Mouse (Mus musculus) heart, postnatal 0 days (tissue): ENCODE results near the gene C130074G19Rik.

ENCODE experiments used
- CTCF ChIP-seq: IDR thresholded peaks from 2 replicates; pipeline ENCODE4 v1.5.1; 2016; ENCODE audit warnings: antibody characterized with exemption, control low read depth, low read depth
- EP300 ChIP-seq: IDR thresholded peaks from 2 replicates; pipeline ENCODE4 v1.6.1; 2016; ENCODE audit warnings: antibody characterized with exemption, low read depth

DNA sequence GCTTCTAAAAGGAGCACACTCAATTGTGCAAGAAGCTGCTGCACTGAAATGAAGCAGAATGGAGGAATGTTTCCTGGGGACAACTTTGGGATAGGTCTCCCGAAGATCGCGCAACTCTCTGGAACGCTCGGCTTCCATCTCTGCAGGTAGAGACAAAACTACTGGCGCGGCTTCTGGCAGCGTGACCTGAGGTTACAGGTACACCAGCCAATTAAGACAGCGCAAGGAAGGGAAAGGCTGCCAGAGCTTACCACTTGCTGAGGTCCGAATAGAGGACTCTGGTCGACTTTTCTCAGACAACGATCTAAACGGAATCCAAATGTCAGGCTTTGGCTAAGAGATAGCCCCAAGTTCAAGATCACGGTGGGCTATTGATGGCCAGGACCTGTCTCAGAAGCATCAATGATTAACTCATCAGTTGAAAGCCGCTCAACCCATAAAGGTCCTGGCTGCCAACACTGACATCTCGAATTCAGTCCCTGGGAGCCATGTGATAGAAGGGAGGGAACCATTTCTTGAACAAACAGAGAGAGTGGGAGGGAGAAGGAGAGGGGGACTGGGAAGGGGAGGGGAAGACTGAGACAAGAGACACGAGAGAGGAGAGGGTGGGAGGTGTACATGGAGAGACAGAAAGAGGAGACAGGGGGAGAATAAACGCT is 36.8 kb downstream of the C130074G19Rik start, which contains the start of gene Marc2:
- TF ChIP-seq CTCF (no peak), EP300 (no peak)
